ENCODE assay signal across 14 mouse cellular contexts in genomic region chr7:125720370-125720769, GRCm38 (mm10). TPM values are rescaled to one million over a fixed set of nuclear protein-coding genes. Genes with fewer than 3 reads are reported as not detected.
A peak's percentile ranks its signal among the peaks of the same experiment; 100 is the strongest.
DNase-seq lines count a peak whose midpoint lies in the region; ATAC-seq and TF ChIP-seq lines count a peak whose summit lies in the region.
"Had no signal": no experiment of that assay in that cellular context is flagged by ENCODE, and none has a peak within 500 bp of the region (broad histone marks: within the 10 kb centered on the region; RNA-seq: fewer than 3 reads in every experiment).

No protein-coding gene starts in this region.

- TF ChIP-seq EP300 in heart, adult 2 months (IDR thresholded peaks at IDR 0.05; ENCODE audit: insufficient read depth, low read depth, low read length), result 0 out of 2 replicates have a peak, but pooled peaks have one; percentile 21

- TF ChIP-seq CTCF in heart, adult 2 months (IDR thresholded peaks at IDR 0.05), result peak; percentile 34
- TF ChIP-seq CTCF in midbrain, postnatal 0 days (IDR thresholded peaks at IDR 0.05), result no peak

- H3K79me2 ChIP-seq in heart, adult 2 months (replicated peaks; ENCODE audit: control insufficient read depth, insufficient read depth, low read length), result no peaks in the 10 kb centered on the region

- 39% methylated on average over 5 of the region's 5 CpGs for WGBS in heart, adult 2 months
- WGBS in midbrain, postnatal 0 days, result 64% methylated on average over 5 of the region's 5 CpGs
- 82% methylated on average over 5 of the region's 5 CpGs for WGBS in midbrain, embryonic 16.5 days
- WGBS in limb, embryonic 13.5 days, result 39% methylated on average over 5 of the region's 5 CpGs
- 89% methylated on average over 5 of the region's 5 CpGs for WGBS in midbrain, embryonic 14.5 days

- no peak overlapping the region; the same call in 1 of the 2 replicates for H3K27ac ChIP-seq in heart, adult 2 months
- H3K27ac ChIP-seq in midbrain, postnatal 0 days (ENCODE audit: low read depth, low read length), result 0 out of 2 replicates have a peak overlapping the region, but pooled peaks have one; percentile 21
- no peak overlapping the region for H3K27ac ChIP-seq in midbrain, embryonic 16.5 days (ENCODE audit: low read length)
- H3K27ac ChIP-seq in limb, embryonic 13.5 days, result peak overlapping the region; percentile 6; the same call in 1 of the 2 replicates
- H3K27ac ChIP-seq in midbrain, embryonic 14.5 days (replicated peaks; ENCODE audit: low read depth, low read length), result no peak overlapping the region
- H3K27ac ChIP-seq: macrophage had no signal

- H3K4me3 ChIP-seq in heart, adult 2 months, result no peak overlapping the region
- no peak overlapping the region for H3K4me3 ChIP-seq in midbrain, postnatal 0 days (ENCODE audit: low read depth, low read length)
- no peak overlapping the region for H3K4me3 ChIP-seq in midbrain, embryonic 16.5 days (ENCODE audit: low read depth, low read length)
- H3K4me3 ChIP-seq in limb, embryonic 13.5 days, result no peak overlapping the region
- H3K4me3 ChIP-seq in midbrain, embryonic 14.5 days (replicated peaks; ENCODE audit: low read depth, low read length), result no peak overlapping the region

- H3K4me2 ChIP-seq in midbrain, postnatal 0 days (ENCODE audit: low read depth, low read length, poor library complexity, severe bottlenecking), result no peak overlapping the region
- H3K4me2 ChIP-seq in midbrain, embryonic 16.5 days (ENCODE audit: low read length), result no peak overlapping the region
- 0 out of 2 replicates have a peak overlapping the region, but pooled peaks have one; percentile 9 for H3K4me2 ChIP-seq in limb, embryonic 13.5 days (replicated peaks)
- no peak overlapping the region for H3K4me2 ChIP-seq in midbrain, embryonic 14.5 days (ENCODE audit: low read length)

- ATAC-seq in midbrain, postnatal 0 days (ENCODE audit: low FRiP score), result no peak
- ATAC-seq in midbrain, embryonic 16.5 days, result no peak
- ATAC-seq in limb, embryonic 13.5 days (ENCODE audit: low FRiP score, low read depth), result 0 out of 2 replicates have a peak, but pooled peaks have one; percentile 54
- no peak for ATAC-seq in monocyte, adult 5-6 weeks (replicated peaks; ENCODE audit: insufficient number of reproducible peaks, low FRiP score, low TSS enrichment, poor library complexity, severe bottlenecking)
- ATAC-seq in midbrain, embryonic 14.5 days (ENCODE audit: low FRiP score, low TSS enrichment), result no peak
- ATAC-seq: CD4-positive, CD25-positive, alpha-beta regulatory T cell, adult 4 months had no signal

- no peaks in the 10 kb centered on the region for H3K27me3 ChIP-seq in heart, adult 2 months (ENCODE audit: control insufficient read depth, insufficient read depth, low read length)
- H3K27me3 ChIP-seq in midbrain, postnatal 0 days (ENCODE audit: insufficient read depth, low read length), result no peaks in the 10 kb centered on the region
- no peaks in the 10 kb centered on the region for H3K27me3 ChIP-seq in midbrain, embryonic 16.5 days (ENCODE audit: control insufficient read depth, insufficient read depth, low read depth, low read length)
- no peaks in the 10 kb centered on the region for H3K27me3 ChIP-seq in limb, embryonic 13.5 days
- no peaks in the 10 kb centered on the region for H3K27me3 ChIP-seq in midbrain, embryonic 14.5 days (ENCODE audit: control insufficient read depth, insufficient read depth, low read length)

- intact Hi-C loops in heart, adult 2 months (cut with DNase I), result no loop called here

- DNase-seq in heart, adult 2 months, result peak; percentile 31 to 37
- no peak for DNase-seq in heart, adult 11 months
- peak; percentile 35 for DNase-seq in midbrain, postnatal 0 days (ENCODE audit: low spot score)
- DNase-seq in heart, adult 9 months (ENCODE audit: low spot score in 2 of 2), result peak; percentile 10 to 31
- no peak for DNase-seq in midbrain, embryonic 14.5 days
- DNase-seq: kidney, adult 9 months; layer of hippocampus, adult 9-11 months; left cerebral cortex, postnatal 4 days; spleen, adult 18-20 months had no signal

- peaks cover 3% of the 10 kb centered on the region; the same call in 1 of the 2 replicates for H3K36me3 ChIP-seq in heart, adult 2 months (ENCODE audit: control insufficient read depth, insufficient read depth, low read length)
- no peaks in the 10 kb centered on the region for H3K36me3 ChIP-seq in midbrain, postnatal 0 days (ENCODE audit: insufficient read depth, low read length)
- H3K36me3 ChIP-seq in midbrain, embryonic 16.5 days (ENCODE audit: control insufficient read depth, insufficient read depth, low read length), result no peaks in the 10 kb centered on the region
- H3K36me3 ChIP-seq in limb, embryonic 13.5 days, result no peaks in the 10 kb centered on the region
- no peaks in the 10 kb centered on the region for H3K36me3 ChIP-seq in midbrain, embryonic 14.5 days (ENCODE audit: control insufficient read depth, insufficient read depth, low read length)

- H3K4me1 ChIP-seq in heart, adult 2 months (ENCODE audit: control insufficient read depth, insufficient read depth, low read length), result peaks cover 12% of the 10 kb centered on the region
- H3K4me1 ChIP-seq in midbrain, postnatal 0 days (ENCODE audit: insufficient read depth, low read length), result no peaks in the 10 kb centered on the region
- H3K4me1 ChIP-seq in midbrain, embryonic 16.5 days (ENCODE audit: control insufficient read depth, insufficient read depth, low read length), result peaks cover 2% of the 10 kb centered on the region; the same call in 1 of the 2 replicates
- peaks cover 34% of the 10 kb centered on the region for H3K4me1 ChIP-seq in limb, embryonic 13.5 days
- peaks cover 3% of the 10 kb centered on the region; the same call in 1 of the 2 replicates for H3K4me1 ChIP-seq in midbrain, embryonic 14.5 days (ENCODE audit: control insufficient read depth, insufficient read depth, low read length)

- no peak for TF ChIP-seq POLR2A in heart, adult 2 months (IDR thresholded peaks at IDR 0.05; ENCODE audit: insufficient read depth, low read depth, low read length)

- no peaks in the 10 kb centered on the region for H3K9me3 ChIP-seq in midbrain, postnatal 0 days (ENCODE audit: low read length)
- H3K9me3 ChIP-seq in midbrain, embryonic 16.5 days (replicated peaks; ENCODE audit: control insufficient read depth, low read length, poor library complexity, severe bottlenecking), result no peaks in the 10 kb centered on the region
- H3K9me3 ChIP-seq in limb, embryonic 13.5 days, result no peaks in the 10 kb centered on the region
- H3K9me3 ChIP-seq in midbrain, embryonic 14.5 days (ENCODE audit: control insufficient read depth, low read length), result no peaks in the 10 kb centered on the region

- H3K9ac ChIP-seq in heart, adult 2 months (ENCODE audit: low read depth, low read length), result no peak overlapping the region
- no peak overlapping the region for H3K9ac ChIP-seq in midbrain, postnatal 0 days (replicated peaks; ENCODE audit: low read length, poor library complexity, severe bottlenecking)
- H3K9ac ChIP-seq in midbrain, embryonic 16.5 days (ENCODE audit: low read depth, low read length), result no peak overlapping the region
- H3K9ac ChIP-seq in limb, embryonic 13.5 days, result no peak overlapping the region
- no peak overlapping the region for H3K9ac ChIP-seq in midbrain, embryonic 14.5 days (replicated peaks; ENCODE audit: low read length)

RNA-seq across cellular contexts. Expression of gene D430042O09Rik, which starts 12.7 kb away (rescaled TPM):
- total RNA-seq in heart, adult 2 months (2021), result 10 to 100 TPM in 1 of 2 experiments, 1 to 10 TPM in 1; 9.3 to 11.5 TPM
- 8.2 and 10.4 TPM in 2 replicates for polyA plus RNA-seq in heart, adult 2 months (2012; rRNA removed)
- total RNA-seq in midbrain, postnatal 0 days (2014; rRNA removed), result 16.9 and 21.7 TPM in 2 replicates
- 3.5 and 4.3 TPM in 2 replicates for polyA plus RNA-seq in midbrain, postnatal 0 days (2015; fragmentation: Nextera tagmentation; extraction: Ambion mirVana)
- 6.4 and 9.3 TPM in 2 replicates for polyA plus RNA-seq in midbrain, embryonic 16.5 days (2015; fragmentation: Nextera tagmentation; extraction: Ambion mirVana)
- polyA plus RNA-seq in limb, embryonic 13.5 days (2015; fragmentation: Nextera tagmentation; extraction: Ambion mirVana), result 7.5 and 10.0 TPM in 2 replicates
- 10.9 to 14.0 TPM (median 12.3 TPM) in 3 replicates for total RNA-seq in monocyte, adult 5-6 weeks (2017)
- 8.6 and 8.7 TPM in 2 replicates for polyA plus RNA-seq in midbrain, embryonic 14.5 days (2014; fragmentation: Nextera tagmentation; extraction: Ambion mirVana)

RNA-seq across cellular contexts. Expression of gene Gtf3c1, which starts 12.8 kb away (rescaled TPM):
- total RNA-seq in heart, adult 2 months (2021), result 10 to 100 TPM; 46.3 to 47.9 TPM
- 30.2 and 36.4 TPM in 2 replicates for polyA plus RNA-seq in heart, adult 2 months (2012; rRNA removed)
- 72.0 and 80.4 TPM in 2 replicates for total RNA-seq in midbrain, postnatal 0 days (2014; rRNA removed)
- polyA plus RNA-seq in midbrain, postnatal 0 days (2015; fragmentation: Nextera tagmentation; extraction: Ambion mirVana), result 18.1 and 20.9 TPM in 2 replicates
- 30.5 and 31.4 TPM in 2 replicates for polyA plus RNA-seq in midbrain, embryonic 16.5 days (2015; fragmentation: Nextera tagmentation; extraction: Ambion mirVana)
- polyA plus RNA-seq in limb, embryonic 13.5 days (2015; fragmentation: Nextera tagmentation; extraction: Ambion mirVana), result 27.7 and 33.9 TPM in 2 replicates
- total RNA-seq in monocyte, adult 5-6 weeks (2017), result 24.3 to 36.0 TPM (median 28.8 TPM) in 3 replicates
- polyA plus RNA-seq in midbrain, embryonic 14.5 days (2014; fragmentation: Nextera tagmentation; extraction: Ambion mirVana), result 29.6 and 47.1 TPM in 2 replicates

Comparison
In these comparisons a context has a peak if more than half of its experiments do, and no peak if none do; other contexts are left out.
1. DNase-seq: peak in heart, adult 2 months (2 of 2), midbrain, postnatal 0 days (single experiment) and heart, adult 9 months (2 of 2); none in heart, adult 11 months (single experiment) and midbrain, embryonic 14.5 days (single experiment).
2. H3K27ac ChIP-seq: peak in midbrain, postnatal 0 days (single experiment) and limb, embryonic 13.5 days (single experiment); none in heart, adult 2 months (single experiment), midbrain, embryonic 16.5 days (single experiment) and midbrain, embryonic 14.5 days (single experiment).